ENCODE assay signal across 8 mouse cellular contexts in genomic region chr16:90143760-90144516, GRCm38 (mm10). TPM values are rescaled to one million over a fixed set of nuclear protein-coding genes. Genes with fewer than 3 reads are reported as not detected.
DNase-seq lines count a peak whose midpoint lies in the region; ATAC-seq lines count a peak whose summit lies in the region.

Tiam1 (minus strand) TSS chr16:90143769.

- peak; percentile 97 for ATAC-seq in intestine, embryonic 15.5 days
- ATAC-seq in megakaryocyte-erythroid progenitor cell, adult 5-6 weeks (replicated peaks; ENCODE audit: low FRiP score, low TSS enrichment, poor library complexity, severe bottlenecking), result peak; percentile 88

- peak; percentile 98 for DNase-seq in adrenal gland, postnatal 10 days
- peak; percentile 98 for DNase-seq in embryo, embryonic 9.5 days (ENCODE audit: extremely low spot score)
- DNase-seq in gastrocnemius, postnatal 36 days, result peak; percentile 86 to 91
- DNase-seq in left cerebral cortex, postnatal 14 days (ENCODE audit: low spot score in 2 of 2), result peak; percentile 97 to 98
- peak; percentile 99 for DNase-seq in right cerebral cortex, postnatal 14 days
- peak; percentile 91 for DNase-seq in urinary bladder, postnatal 25 days (ENCODE audit: low spot score)

- H3K4me3 ChIP-seq in intestine, embryonic 15.5 days (replicated peaks), result peak within 1 kb of the TSS; percentile 80

- H3K9me3 ChIP-seq in intestine, embryonic 15.5 days, result no peaks in the 10 kb centered on the region

- H3K4me1 ChIP-seq in intestine, embryonic 15.5 days (replicated peaks), result peaks cover 12% of the 10 kb centered on the region; the same call in 1 of the 2 replicates

- WGBS in intestine, embryonic 15.5 days, result under 1% methylated on average over 64 of the region's 64 CpGs

- peak within 1 kb of the TSS; percentile 85 for H3K27ac ChIP-seq in intestine, embryonic 15.5 days

- intact Hi-C loops in gastrocnemius, postnatal 36 days (cut with DNase I), result no loop called here
- intact Hi-C loops in left cerebral cortex, postnatal 14 days (cut with DNase I), result no loop called here

- no peaks in the 10 kb centered on the region for H3K36me3 ChIP-seq in intestine, embryonic 15.5 days

- H3K27me3 ChIP-seq in intestine, embryonic 15.5 days (replicated peaks), result no peaks in the 10 kb centered on the region

- H3K9ac ChIP-seq in intestine, embryonic 15.5 days, result peak within 1 kb of the TSS; percentile 74

- H3K4me2 ChIP-seq in intestine, embryonic 15.5 days (replicated peaks), result peak within 1 kb of the TSS; percentile 100

RNA-seq across cellular contexts. Expression of gene Tiam1, which starts in this region (rescaled TPM):
- 10 to 100 TPM; 47.3 to 50.3 TPM for total RNA-seq in adrenal gland, postnatal 10 days (2021)
- 10 to 100 TPM in 1 of 2 experiments, 1 to 10 TPM in 1; 4.6 to 10.5 TPM for total RNA-seq in gastrocnemius, postnatal 36 days (2021)
- polyA plus RNA-seq in intestine, embryonic 15.5 days (2015; fragmentation: Nextera tagmentation; extraction: Ambion mirVana), result 12.3 and 12.4 TPM in 2 replicates
- 100 to 1,000 TPM in 1 of 2 experiments, 10 to 100 TPM in 1; 88.5 to 101 TPM for total RNA-seq in left cerebral cortex, postnatal 14 days (2021)
- 8.3 and 23.6 TPM in 2 replicates for total RNA-seq in megakaryocyte-erythroid progenitor cell, adult 5-6 weeks (2014; fragmentation: Nextera tagmentation)
- 11.6 and 14.2 TPM in 2 replicates for total RNA-seq in megakaryocyte-erythroid progenitor cell, adult 5-6 weeks (2017)

Comparison
In these comparisons a context has a peak if more than half of its experiments do, and no peak if none do; other contexts are left out.
1. Peak in every context shown above with its lines: DNase-seq, ATAC-seq, H3K4me3 ChIP-seq and H3K27ac ChIP-seq.